Mouse (Mus musculus) kidney, postnatal 14 days (tissue): ENCODE data around the gene Timp3.

Experiments
- DNase-seq: peaks from one replicate; pipeline ENCODE4 v3.0.0; 2022; ENCODE audit warnings: mixed read lengths

Gene Timp3

GRCm38 (mm10) chr10:86298326-86298725, 1.8 kb upstream of the Timp3 start:
- DNase-seq = peak; percentile 61

GRCm38 (mm10) chr10:86299795-86300194, 377 bp upstream of the Timp3 start:
- no peak for DNase-seq

- peak; percentile 41 for DNase-seq
Observed at GRCm38 (mm10) chr10:86301117-86301490, 932 bp downstream of the Timp3 start.

GRCm38 (mm10) chr10:86301593-86302317, 1.6 kb downstream of the Timp3 start:
- peak; percentile 54 for DNase-seq

GRCm38 (mm10) chr10:86302318-86302648, 2.1 kb downstream of the Timp3 start:
- peak; percentile 43 for DNase-seq

- DNase-seq = peak; percentile 90
Observed at GRCm38 (mm10) chr10:86302761-86303494, 2.8 kb downstream of the Timp3 start.

GRCm38 (mm10) chr10:86303495-86303876, 3.3 kb downstream of the Timp3 start:
- no peak for DNase-seq

- peak; percentile 48 for DNase-seq
Observed at GRCm38 (mm10) chr10:86304583-86304982, 4.4 kb downstream of the Timp3 start.

GRCm38 (mm10) chr10:86307235-86307634, 7.1 kb downstream of the Timp3 start:
- DNase-seq = no peak

GRCm38 (mm10) chr10:86310527-86310926, 10.4 kb downstream of the Timp3 start:
- DNase-seq = peak; percentile 49

- DNase-seq = no peak
Observed at GRCm38 (mm10) chr10:86312976-86313375, 12.8 kb downstream of the Timp3 start.

GRCm38 (mm10) chr10:86313448-86313847, 13.3 kb downstream of the Timp3 start:
- DNase-seq = no peak

- no peak for DNase-seq
Observed at GRCm38 (mm10) chr10:86315513-86315912, 15.3 kb downstream of the Timp3 start.

GRCm38 (mm10) chr10:86317633-86318032, 17.5 kb downstream of the Timp3 start:
- DNase-seq = no peak

- no peak for DNase-seq
Observed at GRCm38 (mm10) chr10:86318552-86319140, 18.5 kb downstream of the Timp3 start.

GRCm38 (mm10) chr10:86319526-86319925, 19.4 kb downstream of the Timp3 start:
- no peak for DNase-seq

GRCm38 (mm10) chr10:86320204-86320603, 20.0 kb downstream of the Timp3 start:
- no peak for DNase-seq

- no peak for DNase-seq
Observed at GRCm38 (mm10) chr10:86321194-86321593, 21.0 kb downstream of the Timp3 start.

GRCm38 (mm10) chr10:86322006-86322405, 21.8 kb downstream of the Timp3 start:
- DNase-seq = no peak

- DNase-seq = no peak
Observed at GRCm38 (mm10) chr10:86323275-86323994, 23.3 kb downstream of the Timp3 start.

GRCm38 (mm10) chr10:86325272-86325671, 25.1 kb downstream of the Timp3 start:
- no peak for DNase-seq

- DNase-seq = no peak
Observed at GRCm38 (mm10) chr10:86328143-86328542, 28.0 kb downstream of the Timp3 start.

- no peak for DNase-seq
Observed at GRCm38 (mm10) chr10:86328691-86329090, 28.5 kb downstream of the Timp3 start.
